Mouse (Mus musculus) heart, adult 2 months (tissue): Measurements from ENCODE around the gene Tomm40.

ENCODE experiments used
- CTCF ChIP-seq: fragments of 200-600 bp; IDR thresholded peaks from 2 replicates; pipeline ENCODE4 v1.8.1; 2022; ENCODE audit warnings: antibody characterized with exemption, mild to moderate bottlenecking, moderate library complexity
- EP300 ChIP-seq: fragments of 200-500 bp; IDR thresholded peaks from 2 replicates; pipeline ENCODE4 v1.6.1; 2011; ENCODE audit warnings: low read depth, low read length, control low read depth; ENCODE audit not compliant: insufficient read depth
- POLR2A ChIP-seq: fragments of 200-500 bp; IDR thresholded peaks from 2 replicates; pipeline ENCODE4 v1.6.1; 2011; ENCODE audit warnings: mild to moderate bottlenecking, low read depth, low read length, control low read depth; ENCODE audit not compliant: insufficient read depth

DNA sequence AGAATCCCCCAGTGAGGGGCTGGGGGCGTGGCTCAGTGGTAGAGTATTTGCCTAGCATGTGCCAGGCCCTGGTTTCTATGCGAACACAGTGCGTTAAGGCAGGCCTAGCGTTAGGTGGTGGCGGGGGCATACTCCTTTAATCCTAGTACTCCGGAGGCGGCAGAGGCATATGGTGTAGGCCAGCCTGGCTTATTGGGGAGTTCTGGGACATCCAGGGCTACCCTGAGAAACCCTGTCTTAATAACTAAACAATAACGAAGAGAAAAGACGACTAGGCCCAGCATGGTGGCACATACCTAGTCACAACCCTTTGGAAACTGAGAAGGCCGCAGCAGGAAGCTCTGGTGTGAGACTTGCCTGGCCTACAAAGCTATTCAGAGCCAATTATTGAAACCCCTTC is 27.1 kb downstream of the Tomm40 start:
- TF ChIP-seq EP300 (no peak), CTCF (no peak), POLR2A (no peak)
